In the genomic region with DNA sequence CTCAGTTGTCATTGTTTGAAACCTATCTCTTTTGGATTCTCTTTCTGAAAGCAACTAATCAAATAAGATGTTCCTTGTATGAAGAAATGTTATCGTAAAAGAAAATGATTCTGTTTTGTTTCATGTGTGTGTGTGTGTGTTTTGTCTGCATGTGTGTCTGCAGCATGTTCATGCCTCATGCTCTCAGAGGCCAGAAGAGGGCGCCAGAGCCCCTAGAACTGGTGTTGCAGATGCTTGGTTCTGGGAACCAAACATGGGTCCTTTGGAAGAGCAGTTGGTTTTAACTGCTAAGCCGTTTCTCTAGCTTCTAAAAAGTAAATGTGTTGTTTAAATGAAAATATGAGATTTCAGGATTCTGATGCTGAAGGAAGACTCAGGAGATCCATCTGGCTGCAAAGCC, we compare ENCODE assay signal across 16 mouse cellular contexts. TPM values are rescaled to one million over a fixed set of nuclear protein-coding genes. Genes with fewer than 3 reads are reported as not detected.
DNase-seq lines count a peak whose midpoint lies in the region; ATAC-seq and TF ChIP-seq lines count a peak whose summit lies in the region.
"Had no signal": no experiment of that assay in that cellular context is flagged by ENCODE, and none has a peak within 500 bp of the region (broad histone marks: within the 10 kb centered on the region; RNA-seq: fewer than 3 reads in every experiment).

No protein-coding gene starts in this region.

- 87% methylated on average over 3 of the region's 3 CpGs for WGBS in cerebellum, adult 2 months

- H3K27me3 ChIP-seq in cerebellum, adult 2 months (ENCODE audit: control insufficient read depth, insufficient read depth, low read length) = no peaks in the 10 kb centered on the region
- H3K27me3 ChIP-seq: forebrain, embryonic 12.5 days; heart, embryonic 15.5 days; liver, embryonic 13.5 days had no signal

- no peak for TF ChIP-seq POLR2A in cerebellum, adult 2 months (IDR thresholded peaks at IDR 0.05; ENCODE audit: borderline replicate concordance, insufficient read depth, low read length)

- TF ChIP-seq CTCF in cerebellum, adult 2 months (IDR thresholded peaks at IDR 0.05; ENCODE audit: borderline replicate concordance, insufficient read depth, low read depth, low read length) = peak; percentile 15; the same call in 1 of the 2 replicates
- TF ChIP-seq CTCF in left cerebral cortex, adult 2 months (IDR thresholded peaks at IDR 0.05) = peak; percentile 19

- intact Hi-C loops in left cerebral cortex, adult 2 months (cut with DNase I) = no loop called here

- DNase-seq in cerebellum, adult 2 months = no peak
- no peak for DNase-seq in cerebellum, adult 11-12 months
- DNase-seq in left cerebral cortex, adult 2 months (ENCODE audit: extremely low spot score in 1 of 2, low spot score in 2 of 2) = no peak
- no peak for DNase-seq in left cerebral cortex, adult 8-10 months (ENCODE audit: low spot score in 2 of 2)
- DNase-seq in B cell, adult 2 months = peak; percentile 47 to 54
- DNase-seq in ZHBTc4 (ENCODE audit: low read depth, low spot score) = peak; percentile 56
- DNase-seq in layer of hippocampus, postnatal 14 days (ENCODE audit: low spot score in 2 of 2) = no peak
- DNase-seq: adrenal gland, adult 8-10 months; cerebellum, postnatal 25 days; gastrocnemius, postnatal 25 days; kidney, postnatal 25 days; liver, embryonic 13.5 days; right cerebral cortex, postnatal 25 days had no signal

- no peak overlapping the region for H3K27ac ChIP-seq in cerebellum, adult 2 months (ENCODE audit: insufficient read depth, low read length)
- H3K27ac ChIP-seq in left cerebral cortex, adult 2 months = no peak overlapping the region
- H3K27ac ChIP-seq: forebrain, embryonic 12.5 days; heart, embryonic 15.5 days; liver, embryonic 13.5 days had no signal

- no peak overlapping the region for H3K4me3 ChIP-seq in cerebellum, adult 2 months (replicated peaks; ENCODE audit: insufficient read depth, low read depth, low read length)
- H3K4me3 ChIP-seq in left cerebral cortex, adult 2 months = no peak overlapping the region
- H3K4me3 ChIP-seq: forebrain, embryonic 12.5 days; heart, embryonic 15.5 days; liver, embryonic 13.5 days had no signal

- H3K4me1 ChIP-seq in cerebellum, adult 2 months (ENCODE audit: control insufficient read depth, insufficient read depth, low read length) = peaks cover 3% of the 10 kb centered on the region; the same call in 1 of the 2 replicates
- H3K4me1 ChIP-seq: heart, embryonic 15.5 days had no signal

- no peak for ATAC-seq in inflammation-experienced regulatory T-cells, adult 6 months

RNA-seq across cellular contexts. Expression of a gene that starts 56.1 kb away (rescaled TPM):
- 38.2 and 39.8 TPM in 2 replicates for polyA plus RNA-seq in cerebellum, adult 2 months (2012; rRNA removed)
- total RNA-seq in left cerebral cortex, adult 2 months (2021) = 10 to 100 TPM; 83.4 to 87.6 TPM
- 10 to 100 TPM; 72.9 to 90.6 (median 75.8) TPM for total RNA-seq in left cerebral cortex, adult 8-10 months (2022)
- 10 to 100 TPM; 55.2 to 55.4 TPM for total RNA-seq in layer of hippocampus, postnatal 14 days (2021)
- 1 to 10 TPM in 2 of 3 experiments, under 1 TPM in 1; 0.06 to 4.4 (median 3.0) TPM for polyA plus RNA-seq in inflammation-experienced regulatory T-cells, adult 6 months (2017; shearing (Covaris generic))

Comparison
In these comparisons a context has a peak if more than half of its experiments do, and no peak if none do; other contexts are left out.
1. DNase-seq: peak in B cell, adult 2 months (2 of 2) and ZHBTc4 (single experiment); none in cerebellum, adult 2 months (0 of 2), cerebellum, adult 11-12 months (single experiment), left cerebral cortex, adult 2 months (0 of 2), left cerebral cortex, adult 8-10 months (0 of 2) and layer of hippocampus, postnatal 14 days (0 of 2).